Mouse (Mus musculus) heart, adult 18-20 months (tissue): ENCODE results near the gene Hnrnpl. TPM values are rescaled to one million over a fixed set of nuclear protein-coding genes. Genes with fewer than 3 reads are reported as not detected.

ENCODE experiments used
- total RNA-seq, 2 experiments: library from RNA; stranded (reverse); gene quantifications; 2 replicates each; pipeline ENCODE4 v1.2.3; 2021

Hnrnpl gene
- total RNA-seq, 2 experiments from 2014 or later = 196 to 224 TPM

Other genes starting within 250 kb of the Hnrnpl start
- gene Samd4b, start 210.4 kb upstream of the Hnrnpl start, total RNA-seq = 10 to 100 TPM; 19.6 to 22.1 TPM
- gene Pak4, start 210.4 kb upstream of the Hnrnpl start, total RNA-seq = 1 to 10 TPM; 8.8 to 9.9 TPM
- not detected for gene Acp7, start 177.2 kb upstream of the Hnrnpl start, total RNA-seq
- gene Fbxo27, start 115.7 kb upstream of the Hnrnpl start, total RNA-seq = under 1 TPM; 0.12 to 0.23 TPM
- under 1 TPM; 0.62 to 0.82 TPM for gene Fbxo17, start 91.7 kb upstream of the Hnrnpl start, total RNA-seq
- 10 to 100 TPM; 59.4 to 60.4 TPM for gene Mrps12, start 66.7 kb upstream of the Hnrnpl start, total RNA-seq
- gene Sars2, start 66.5 kb upstream of the Hnrnpl start, total RNA-seq = 10 to 100 TPM; 14.7 to 15.5 TPM
- gene Ccer2, start 52.4 kb upstream of the Hnrnpl start, total RNA-seq = not detected
- 10 to 100 TPM; 84.3 to 88.4 TPM for gene Sirt2, start 41.8 kb upstream of the Hnrnpl start, total RNA-seq
- 10 to 100 TPM; 25.8 to 26.8 TPM for gene Nfkbib, start 41.0 kb upstream of the Hnrnpl start, total RNA-seq
- 1 to 10 TPM; 1.5 to 3.4 TPM for gene Rinl, start 19.6 kb upstream of the Hnrnpl start, total RNA-seq
- gene Ech1, start 16.7 kb downstream of the Hnrnpl start, total RNA-seq = 1,000 to 10,000 TPM; 1,960 to 1,989 TPM
- gene Lgals4, start 25.3 kb downstream of the Hnrnpl start, total RNA-seq = 10 to 100 TPM in 1 of 2 experiments, 1 to 10 TPM in 1; 9.6 to 18.7 TPM
- gene Lgals7, start 55.3 kb downstream of the Hnrnpl start, total RNA-seq = 1 to 10 TPM in 1 of 2 experiments, under 1 TPM in 1; 0.93 to 1.8 TPM
- under 1 TPM; 0.31 to 0.35 TPM for gene Capn12, start 72.9 kb downstream of the Hnrnpl start, total RNA-seq
- gene Actn4, start 153.8 kb downstream of the Hnrnpl start, total RNA-seq = 10 to 100 TPM; 64.7 to 66.4 TPM
- gene Eif3k, start 173.3 kb downstream of the Hnrnpl start, total RNA-seq = 100 to 1,000 TPM; 166 to 176 TPM
- gene Map4k1, start 173.5 kb downstream of the Hnrnpl start, total RNA-seq = 1 to 10 TPM in 1 of 2 experiments, under 1 TPM in 1; 0.45 to 4.2 TPM